Mouse (Mus musculus) ES-Bruce4 (cell line): ENCODE data around the gene Tenm2.

Source experiments
- CTCF ChIP-seq: IDR thresholded peaks from one replicate; pipeline ENCODE4 v1.8.1; 2011; ENCODE audit warnings: low read depth, low read length
- POLR2A ChIP-seq: IDR thresholded peaks from one replicate; pipeline ENCODE4 v1.8.1; 2011; ENCODE audit warnings: low read length; ENCODE audit not compliant: insufficient read depth

- TF ChIP-seq CTCF (no peak), POLR2A (no peak)
Observed at GRCm38 (mm10) chr11:36697021-36697639, 538.6 kb downstream of the Tenm2 start.
